Mouse (Mus musculus) bone marrow, adult 2 months (tissue): ENCODE measurements around the gene Lrguk. TPM values are rescaled to one million over a fixed set of nuclear protein-coding genes. Genes with fewer than 3 reads are reported as not detected.

Source experiments
- H3K27ac ChIP-seq: fragments of 200-500 bp; 2 replicates; pipeline ENCODE4 v1.5.1; 2012; ENCODE audit warnings: low read depth, mild to moderate bottlenecking, control low read depth, inconsistent platforms, low read length; ENCODE audit not compliant: control insufficient read depth, poor library complexity, insufficient read depth
- H3K4me1 ChIP-seq: fragments of 200-500 bp; 2 replicates; pipeline ENCODE4 v1.6.1; 2011; ENCODE audit warnings: low read length; ENCODE audit not compliant: control insufficient read depth, insufficient read depth
- H3K4me3 ChIP-seq: fragments of 200-500 bp; replicated peaks from 2 replicates; pipeline ENCODE3; 2011; ENCODE audit warnings: mild to moderate bottlenecking, low read depth, low read length, control low read depth; ENCODE audit not compliant: control insufficient read depth
- CTCF ChIP-seq: fragments of 200-500 bp; IDR thresholded peaks from 2 replicates; pipeline ENCODE4 v1.5.1; 2011; ENCODE audit warnings: low read length, control low read depth; ENCODE audit not compliant: control insufficient read depth, insufficient read depth
- POLR2A ChIP-seq: fragments of 200-500 bp; IDR thresholded peaks from 2 replicates; pipeline ENCODE4 v1.6.1; 2011; ENCODE audit warnings: low read depth, mild to moderate bottlenecking, control low read depth, low read length, borderline replicate concordance; ENCODE audit not compliant: control insufficient read depth
- WGBS: fragments of 180-500 bp; shearing (Covaris S2); methylation state at CpG from one replicate; pipeline ENCODE4 v1.1.7; 2018; 5-methylcytosine and 5-hydroxymethylcytosine counted together
- polyA plus RNA-seq: library from polyadenylated mRNA; stranded (reverse); fragments of >200 nt; gene quantifications from 2 replicates; pipeline ENCODE4 v1.2.4, GENCODE M21; 2011; ENCODE audit warnings: low replicate concordance; ENCODE audit not compliant: missing spikeins, insufficient read depth, insufficient read length

Gene Lrguk
- polyA plus RNA-seq, 1 experiment = not detected

DNA sequence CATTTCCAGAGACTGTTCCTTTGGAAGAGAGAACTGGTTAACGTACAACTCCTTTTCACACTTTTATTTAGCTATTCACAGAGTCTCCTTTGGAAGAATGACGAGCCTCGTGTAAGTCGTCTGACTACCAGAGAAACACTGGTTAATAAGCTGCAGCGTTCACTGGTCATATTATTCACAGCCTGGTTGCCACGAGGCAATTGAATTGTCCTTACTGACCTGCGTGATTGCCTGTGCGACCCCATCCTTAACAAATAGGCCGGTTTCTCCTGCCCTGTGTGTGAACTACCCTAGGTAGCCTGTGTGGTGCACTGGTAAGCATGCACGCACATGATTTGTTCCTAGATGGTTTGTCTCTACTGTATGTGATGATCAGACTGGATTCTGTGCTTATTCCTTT is 81.3 kb downstream of the Lrguk start:
- H3K4me3 ChIP-seq = no peak overlapping the region
- no peak overlapping the region for H3K27ac ChIP-seq
- 88% methylated on average over 10 of the region's 10 CpGs for WGBS
- no peaks in the 10 kb centered on the region for H3K4me1 ChIP-seq
- no peak for TF ChIP-seq POLR2A

DNA sequence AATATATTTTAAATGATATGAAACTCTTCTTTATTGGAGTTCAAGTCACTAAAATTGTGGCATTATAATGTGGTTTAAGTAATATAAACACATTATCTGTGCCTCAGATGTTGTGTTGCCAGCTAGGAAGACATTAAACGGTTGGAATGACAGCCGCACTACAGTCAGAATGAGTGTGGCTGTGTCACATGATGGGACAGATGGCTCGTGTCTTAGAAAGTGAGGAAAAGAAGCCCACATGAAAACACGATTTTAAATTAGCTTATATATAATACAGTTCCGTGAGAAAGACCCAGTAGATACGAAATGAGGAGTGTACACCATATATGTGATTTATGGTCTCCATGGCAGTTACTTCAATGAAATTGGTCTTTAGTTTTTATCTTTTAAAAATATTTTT is 82.2 kb downstream of the Lrguk start:
- Histone ChIP-seq H3K27ac (no peak overlapping the region), H3K4me1 (no peaks in the 10 kb centered on the region), H3K4me3 (no peak overlapping the region)
- TF ChIP-seq POLR2A (no peak), CTCF (no peak)
- WGBS = 80% methylated on average over 6 of the region's 6 CpGs

DNA sequence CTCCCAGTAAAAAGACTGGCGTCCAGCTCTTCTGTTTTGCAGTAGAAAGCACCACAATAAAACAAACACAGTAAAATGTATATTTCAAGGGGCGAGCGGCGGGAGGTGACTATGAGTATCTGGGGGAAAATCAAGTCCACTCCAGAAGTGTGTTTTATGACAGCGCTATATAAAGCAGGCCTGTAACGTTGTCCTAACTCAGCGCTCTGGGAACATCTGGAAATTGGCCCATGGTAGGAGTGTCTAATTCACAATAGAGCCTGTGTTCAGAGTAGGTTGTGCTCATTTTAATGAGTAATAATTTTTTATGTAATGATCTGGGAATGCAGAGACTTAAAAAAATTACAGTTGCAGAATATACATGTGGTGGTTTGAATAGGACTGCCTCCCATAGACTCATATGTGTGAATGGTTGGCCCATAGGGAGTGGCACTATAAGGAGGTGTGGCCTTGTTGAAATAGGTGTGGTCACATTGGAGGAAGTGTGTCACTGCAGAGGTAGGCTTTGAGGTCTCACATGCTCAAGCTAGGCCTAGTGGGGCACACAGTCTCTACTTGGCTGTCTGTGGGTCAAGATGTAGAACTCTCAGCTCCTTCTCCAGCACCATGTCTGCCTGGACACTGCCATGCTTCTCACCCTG is 87.7 kb downstream of the Lrguk start:
- no peak overlapping the region for H3K27ac ChIP-seq
- TF ChIP-seq CTCF (no peak), POLR2A (no peak)
- WGBS = 90% methylated on average over 7 of the region's 7 CpGs
- H3K4me1 ChIP-seq = no peaks in the 10 kb centered on the region
- no peak overlapping the region for H3K4me3 ChIP-seq

DNA sequence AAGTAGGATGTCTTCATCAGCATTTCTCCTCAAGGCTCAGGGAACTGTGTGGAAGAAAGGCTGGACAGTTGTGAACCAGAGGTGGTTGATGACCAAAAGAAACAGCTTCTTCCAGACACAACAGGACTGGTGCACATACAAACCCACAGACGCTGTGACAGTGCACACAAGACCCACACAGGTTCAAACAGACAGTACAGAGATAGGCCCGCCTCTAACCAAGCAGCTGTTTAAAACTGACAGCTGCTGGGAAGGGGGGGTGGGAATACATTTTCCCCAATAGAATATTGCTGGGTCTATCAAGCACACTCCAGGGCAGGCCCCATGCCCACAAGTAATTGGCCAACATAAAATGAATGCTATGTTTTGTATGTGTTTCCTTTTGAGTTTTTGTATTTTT is 95.2 kb downstream of the Lrguk start:
- Histone ChIP-seq H3K27ac (no peak overlapping the region), H3K4me1 (no peaks in the 10 kb centered on the region), H3K4me3 (no peak overlapping the region)
- WGBS = 59% methylated on average over 2 of the region's 2 CpGs
- TF ChIP-seq POLR2A = no peak
- no peak for TF ChIP-seq CTCF

DNA sequence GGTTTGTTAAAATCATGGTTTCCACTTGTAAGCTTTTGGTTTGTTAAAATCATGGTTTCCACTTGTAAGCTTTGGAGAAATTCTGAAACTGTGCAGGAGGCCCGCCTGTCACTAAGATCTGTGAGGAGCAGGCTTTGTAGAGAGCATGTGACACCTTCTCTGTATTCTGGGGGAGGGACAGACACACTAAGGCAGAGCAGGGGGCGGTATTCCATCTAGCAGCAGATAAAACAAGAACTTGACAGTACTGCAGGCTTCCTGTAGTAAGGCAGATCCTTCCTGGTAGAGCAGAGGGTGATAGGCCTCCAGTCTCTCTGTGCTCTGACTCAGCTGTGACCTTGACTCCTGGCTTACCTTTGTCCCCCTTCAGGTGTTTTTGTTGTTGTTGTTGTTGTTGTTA is 100.0 kb downstream of the Lrguk start:
- TF ChIP-seq POLR2A (no peak), CTCF (no peak)
- 15% methylated on average over 2 of the region's 2 CpGs for WGBS
- Histone ChIP-seq H3K4me1 (no peaks in the 10 kb centered on the region), H3K4me3 (no peak overlapping the region), H3K27ac (no peak overlapping the region)

DNA sequence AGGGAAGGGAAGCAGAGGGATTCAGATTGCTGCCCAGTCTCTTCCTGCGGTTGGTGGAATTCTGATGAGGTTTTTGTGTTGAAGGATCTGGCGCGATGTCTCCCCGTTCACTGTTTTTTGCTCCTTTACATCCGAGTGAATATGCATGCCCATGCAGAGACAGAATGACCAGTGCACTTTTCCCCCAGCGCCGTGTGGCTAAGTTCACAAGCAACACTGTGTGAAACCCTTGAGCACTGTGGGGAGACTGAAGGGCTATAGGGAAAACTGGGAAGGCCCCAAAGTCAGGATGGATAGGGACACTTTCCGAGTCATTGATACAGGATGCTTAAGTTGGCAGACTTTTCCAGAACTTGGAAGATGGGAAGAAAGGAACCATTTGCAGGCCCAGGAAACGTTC is 103.1 kb downstream of the Lrguk start:
- 88% methylated on average over 9 of the region's 9 CpGs for WGBS
- TF ChIP-seq CTCF (no peak), POLR2A (no peak)
- no peak overlapping the region for H3K27ac ChIP-seq
- H3K4me1 ChIP-seq = no peaks in the 10 kb centered on the region
- H3K4me3 ChIP-seq = no peak overlapping the region

DNA sequence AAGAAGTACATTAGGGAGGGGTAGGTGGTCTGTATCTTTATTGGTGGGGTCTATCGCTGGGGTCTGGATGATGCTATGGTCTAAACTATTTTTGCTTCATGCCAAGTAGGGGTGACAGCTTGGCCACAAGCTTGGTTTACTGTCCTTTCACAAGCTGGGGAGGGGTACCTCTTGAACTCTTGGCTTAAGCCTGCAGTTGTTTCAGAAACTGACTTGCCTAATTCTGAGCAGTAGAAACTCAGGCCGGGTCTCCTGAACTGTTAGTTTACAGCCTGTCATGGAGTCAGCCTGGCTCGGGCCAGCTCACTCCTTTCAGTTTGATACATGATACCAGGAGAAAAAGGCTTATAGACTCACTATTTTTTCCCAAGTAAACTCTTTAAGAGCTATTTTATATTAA is 109.1 kb downstream of the Lrguk start:
- H3K4me1 ChIP-seq = no peaks in the 10 kb centered on the region
- H3K4me3 ChIP-seq = no peak overlapping the region
- TF ChIP-seq CTCF (no peak), POLR2A (no peak)
- 82% methylated on average over 3 of the region's 3 CpGs for WGBS
- H3K27ac ChIP-seq = no peak overlapping the region

DNA sequence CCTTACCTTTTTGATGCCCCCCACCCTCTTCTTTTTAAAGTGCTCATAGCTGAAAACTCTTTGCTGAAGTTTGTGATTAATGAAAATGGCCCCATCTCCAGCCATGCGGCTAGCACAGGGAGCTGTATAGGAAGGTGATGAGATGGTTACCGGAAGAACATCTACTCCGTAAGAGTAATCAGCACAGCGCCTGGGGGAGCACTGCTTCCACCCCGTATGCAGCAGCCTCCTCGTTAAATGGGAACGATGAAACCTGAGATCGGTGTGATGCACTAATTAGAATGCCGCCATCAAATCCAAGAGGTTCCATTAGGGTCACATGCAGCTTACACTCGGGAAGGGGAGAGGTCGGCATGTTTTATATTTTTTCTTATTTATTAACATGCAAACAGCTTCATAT is 113.7 kb downstream of the Lrguk start:
- Histone ChIP-seq H3K4me1 (no peaks in the 10 kb centered on the region; the same call in 1 of the 2 replicates), H3K4me3 (no peak overlapping the region), H3K27ac (no peak overlapping the region)
- 88% methylated on average over 11 of the region's 11 CpGs for WGBS
- TF ChIP-seq CTCF (no peak), POLR2A (no peak)

DNA sequence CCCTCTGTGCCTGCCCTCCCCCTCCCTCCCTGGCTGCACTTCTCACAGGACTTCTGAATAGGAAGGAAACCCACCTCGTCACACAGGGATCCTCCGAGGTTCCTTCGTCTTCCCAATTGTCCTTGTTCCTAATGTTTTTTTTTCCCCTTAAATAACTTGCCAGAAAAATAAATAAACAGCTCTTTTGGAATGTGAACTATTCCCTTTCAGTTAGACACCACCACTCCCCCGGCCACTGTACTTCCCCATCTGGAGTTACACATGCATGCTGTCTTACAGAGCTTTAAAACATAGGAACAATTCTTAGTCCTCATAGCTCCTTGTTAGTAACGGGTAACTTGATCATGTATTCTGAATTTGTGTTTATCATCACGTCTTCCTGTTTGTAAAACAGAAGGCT is 116.8 kb downstream of the Lrguk start:
- no peaks in the 10 kb centered on the region; the same call in 1 of the 2 replicates for H3K4me1 ChIP-seq
- H3K27ac ChIP-seq = no peak overlapping the region
- H3K4me3 ChIP-seq = no peak overlapping the region
- TF ChIP-seq CTCF = no peak
- WGBS = 61% methylated on average over 6 of the region's 6 CpGs
